Mouse (Mus musculus): ENCODE data around the gene Cux1. TPM values are rescaled to one million over a fixed set of nuclear protein-coding genes. Genes with fewer than 3 reads are reported as not detected.

Gene Cux1
- polyA plus RNA-seq, 1 experiment from 2014 or later: 112 TPM

DNA sequence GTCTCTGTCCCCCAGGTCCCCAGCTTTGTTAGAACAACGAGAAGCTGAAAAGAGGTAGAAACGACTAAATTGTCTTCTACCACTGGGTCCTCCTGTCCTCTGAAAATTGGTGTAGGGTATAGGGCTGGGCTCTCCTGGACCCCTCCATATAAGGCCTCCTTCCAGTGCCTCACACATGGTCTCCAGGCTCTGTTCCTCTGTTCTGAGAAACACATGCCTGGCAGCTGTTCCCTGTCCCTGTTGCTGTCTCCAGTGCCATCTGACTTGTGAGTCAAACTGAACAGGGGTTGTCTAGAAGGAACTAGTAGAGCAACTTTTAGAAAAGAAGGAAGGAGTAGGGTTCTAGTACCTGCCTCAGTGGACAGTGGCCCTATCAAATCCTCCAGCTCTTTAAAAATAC, 152.8 kb downstream of the Cux1 start:
- no peak overlapping the region for H3K4me3 ChIP-seq (replicated peaks; ENCODE audit: low read depth, low read length)
- H3K4me2 ChIP-seq (ENCODE audit: low read length): no peak overlapping the region
- no peak for ATAC-seq (ENCODE audit: low FRiP score, low TSS enrichment)
- H3K9me3 ChIP-seq (ENCODE audit: control insufficient read depth, low read length): no peaks in the 10 kb centered on the region
- no peak for DNase-seq
- H3K27me3 ChIP-seq (ENCODE audit: control insufficient read depth, insufficient read depth, low read length): no peaks in the 10 kb centered on the region
- no peaks in the 10 kb centered on the region for H3K36me3 ChIP-seq (ENCODE audit: control insufficient read depth, insufficient read depth, low read length)
- H3K27ac ChIP-seq (replicated peaks; ENCODE audit: low read depth, low read length): no peak overlapping the region
- WGBS: 86% methylated on average over 2 of the region's 2 CpGs
- 0 out of 2 replicates have a peak, but pooled peaks cover 8% of the 10 kb centered on the region for H3K4me1 ChIP-seq (ENCODE audit: control insufficient read depth, insufficient read depth, low read length)
- no peak overlapping the region for H3K9ac ChIP-seq (replicated peaks; ENCODE audit: low read length)

DNA sequence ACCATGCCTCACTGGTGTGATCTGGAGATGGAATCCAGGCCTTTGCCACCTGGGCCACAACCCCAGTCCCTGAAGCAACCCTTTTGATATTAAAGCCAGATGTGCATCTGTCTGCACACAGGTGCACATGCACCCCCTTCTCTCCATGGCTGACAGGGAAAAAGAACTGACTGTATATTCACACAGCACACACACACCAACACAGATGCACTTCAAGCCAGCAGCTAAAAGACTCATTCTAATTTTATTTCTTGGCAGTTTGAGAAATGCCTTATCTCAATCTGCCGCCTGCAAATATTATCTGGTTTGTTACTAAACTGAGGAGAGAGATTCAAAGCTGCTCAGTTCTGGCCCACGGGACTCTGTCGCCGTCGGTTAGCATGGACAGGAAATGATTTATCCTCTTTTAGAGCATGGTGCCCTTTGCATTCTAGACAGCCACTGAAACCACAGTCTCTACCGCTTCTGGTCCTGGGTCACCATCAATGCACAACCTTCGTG, 156.6 kb downstream of the Cux1 start:
- H3K4me1 ChIP-seq (ENCODE audit: control insufficient read depth, insufficient read depth, low read length): 0 out of 2 replicates have a peak, but pooled peaks cover under 1% of the 10 kb centered on the region
- no peak overlapping the region for H3K4me2 ChIP-seq (ENCODE audit: low read length)
- ATAC-seq (ENCODE audit: low FRiP score, low TSS enrichment) (no peak), DNase-seq (no peak)
- no peaks in the 10 kb centered on the region for H3K9me3 ChIP-seq (ENCODE audit: control insufficient read depth, low read length)
- H3K4me3 ChIP-seq (replicated peaks; ENCODE audit: low read depth, low read length): no peak overlapping the region
- no peak overlapping the region for H3K27ac ChIP-seq (replicated peaks; ENCODE audit: low read depth, low read length)
- 82% methylated on average over 7 of the region's 7 CpGs for WGBS
- H3K36me3 ChIP-seq (ENCODE audit: control insufficient read depth, insufficient read depth, low read length): peaks cover 14% of the 10 kb centered on the region; the same call in 1 of the 2 replicates
- no peak overlapping the region for H3K9ac ChIP-seq (replicated peaks; ENCODE audit: low read length)
- no peaks in the 10 kb centered on the region for H3K27me3 ChIP-seq (ENCODE audit: control insufficient read depth, insufficient read depth, low read length)

GRCm38 (mm10) chr5:136406357-136406756, 160.9 kb downstream of the Cux1 start:
- H3K9me3 ChIP-seq (ENCODE audit: control insufficient read depth, low read length): no peaks in the 10 kb centered on the region
- no peak overlapping the region for H3K27ac ChIP-seq (replicated peaks; ENCODE audit: low read depth, low read length)
- H3K4me1 ChIP-seq (ENCODE audit: control insufficient read depth, insufficient read depth, low read length): 0 out of 2 replicates have a peak, but pooled peaks cover 9% of the 10 kb centered on the region
- no peak for DNase-seq
- no peak overlapping the region for H3K4me3 ChIP-seq (replicated peaks; ENCODE audit: low read depth, low read length)
- no peaks in the 10 kb centered on the region for H3K27me3 ChIP-seq (ENCODE audit: control insufficient read depth, insufficient read depth, low read length)
- H3K9ac ChIP-seq (replicated peaks; ENCODE audit: low read length): no peak overlapping the region
- H3K36me3 ChIP-seq (ENCODE audit: control insufficient read depth, insufficient read depth, low read length): peaks cover 14% of the 10 kb centered on the region; the same call in 1 of the 2 replicates
- ATAC-seq (ENCODE audit: low FRiP score, low TSS enrichment): no peak
- H3K4me2 ChIP-seq (ENCODE audit: low read length): no peak overlapping the region

DNA sequence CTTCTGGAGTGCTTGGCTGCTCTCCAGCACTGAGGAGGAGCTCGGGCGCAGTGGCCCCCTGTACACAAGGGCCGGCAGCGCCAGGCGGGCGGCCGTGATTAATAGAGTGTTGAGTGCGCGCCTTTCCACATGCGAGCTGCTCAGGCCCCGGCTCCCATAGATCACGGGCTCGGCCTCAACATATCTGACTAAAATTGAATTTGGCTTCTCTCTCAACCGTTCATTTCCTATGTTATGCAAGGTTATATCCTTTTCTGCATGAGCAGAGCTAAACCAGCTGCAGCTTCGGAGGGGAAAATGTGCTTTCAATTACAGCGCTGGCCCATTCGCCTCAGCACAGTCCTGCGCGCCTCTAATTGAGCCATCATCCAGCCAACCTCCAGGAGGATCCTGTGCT, 163.7 kb downstream of the Cux1 start:
- no peaks in the 10 kb centered on the region for H3K9me3 ChIP-seq (ENCODE audit: control insufficient read depth, low read length)
- no peak overlapping the region for H3K9ac ChIP-seq (replicated peaks; ENCODE audit: low read length)
- no peak for ATAC-seq (ENCODE audit: low FRiP score, low TSS enrichment)
- no peak overlapping the region for H3K4me3 ChIP-seq (replicated peaks; ENCODE audit: low read depth, low read length)
- no peaks in the 10 kb centered on the region for H3K27me3 ChIP-seq (ENCODE audit: control insufficient read depth, insufficient read depth, low read length)
- H3K27ac ChIP-seq (replicated peaks; ENCODE audit: low read depth, low read length): peak overlapping the region; percentile 41
- peak overlapping the region; percentile 34 for H3K4me2 ChIP-seq (ENCODE audit: low read length)
- peak; percentile 77 for DNase-seq
- WGBS: 56% methylated on average over 19 of the region's 19 CpGs
- H3K36me3 ChIP-seq (ENCODE audit: control insufficient read depth, insufficient read depth, low read length): peaks cover 14% of the 10 kb centered on the region; the same call in 1 of the 2 replicates
- 0 out of 2 replicates have a peak, but pooled peaks cover 9% of the 10 kb centered on the region for H3K4me1 ChIP-seq (ENCODE audit: control insufficient read depth, insufficient read depth, low read length)

- ATAC-seq (ENCODE audit: low FRiP score, low TSS enrichment): no peak
- no peaks in the 10 kb centered on the region for H3K9me3 ChIP-seq (ENCODE audit: control insufficient read depth, low read length)
- no peaks in the 10 kb centered on the region for H3K27me3 ChIP-seq (ENCODE audit: control insufficient read depth, insufficient read depth, low read length)
- 0 out of 2 replicates have a peak, but pooled peaks cover 9% of the 10 kb centered on the region for H3K4me1 ChIP-seq (ENCODE audit: control insufficient read depth, insufficient read depth, low read length)
- peak overlapping the region; percentile 34 for H3K4me2 ChIP-seq (ENCODE audit: low read length)
- H3K4me3 ChIP-seq (replicated peaks; ENCODE audit: low read depth, low read length): no peak overlapping the region
- no peak for DNase-seq
- H3K9ac ChIP-seq (replicated peaks; ENCODE audit: low read length): no peak overlapping the region
- 84% methylated on average over 15 of the region's 15 CpGs for WGBS
- H3K27ac ChIP-seq (replicated peaks; ENCODE audit: low read depth, low read length): peak overlapping the region; percentile 41
- H3K36me3 ChIP-seq (ENCODE audit: control insufficient read depth, insufficient read depth, low read length): peaks cover 11% of the 10 kb centered on the region; the same call in 1 of the 2 replicates
Measured at GRCm38 (mm10) chr5:136402622-136403564, 164.4 kb downstream of the Cux1 start.

DNA sequence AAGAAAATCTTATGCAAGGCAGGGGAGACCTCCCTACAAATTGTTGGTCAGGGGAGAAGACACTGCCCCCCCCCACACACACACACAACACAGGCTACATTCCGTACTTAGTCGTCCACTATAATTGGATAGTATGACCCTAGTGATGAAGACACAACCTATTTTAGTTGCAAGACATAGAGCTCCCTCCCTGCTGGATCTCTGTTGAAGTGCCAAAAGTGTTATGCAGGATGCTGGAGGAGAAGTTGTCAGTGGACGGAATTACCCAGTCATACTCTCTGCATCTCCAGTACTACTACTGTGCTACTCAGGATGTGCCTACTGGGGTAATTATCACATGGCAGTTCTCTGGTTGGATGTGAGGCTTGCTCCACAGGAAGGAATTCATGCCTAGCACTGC, 168.6 kb downstream of the Cux1 start:
- Histone ChIP-seq H3K27ac (replicated peaks; ENCODE audit: low read depth, low read length) (no peak overlapping the region), H3K9ac (replicated peaks; ENCODE audit: low read length) (no peak overlapping the region), H3K27me3 (ENCODE audit: control insufficient read depth, insufficient read depth, low read length) (no peaks in the 10 kb centered on the region), H3K4me2 (ENCODE audit: low read length) (no peak overlapping the region), H3K4me3 (replicated peaks; ENCODE audit: low read depth, low read length) (no peak overlapping the region), H3K9me3 (ENCODE audit: control insufficient read depth, low read length) (no peaks in the 10 kb centered on the region), H3K36me3 (ENCODE audit: control insufficient read depth, insufficient read depth, low read length) (no peaks in the 10 kb centered on the region), H3K4me1 (ENCODE audit: control insufficient read depth, insufficient read depth, low read length) (0 out of 2 replicates have a peak, but pooled peaks cover 7% of the 10 kb centered on the region)
- ATAC-seq (ENCODE audit: low FRiP score, low TSS enrichment): no peak
- 94% methylated on average over 3 of the region's 3 CpGs for WGBS
- DNase-seq: no peak

GRCm38 (mm10) chr5:136396699-136397098, 170.6 kb downstream of the Cux1 start:
- no peak for ATAC-seq (ENCODE audit: low FRiP score, low TSS enrichment)
- DNase-seq: no peak
- Histone ChIP-seq H3K36me3 (ENCODE audit: control insufficient read depth, insufficient read depth, low read length) (peaks cover 4% of the 10 kb centered on the region; the same call in 1 of the 2 replicates), H3K27ac (replicated peaks; ENCODE audit: low read depth, low read length) (no peak overlapping the region), H3K4me3 (replicated peaks; ENCODE audit: low read depth, low read length) (no peak overlapping the region), H3K4me1 (ENCODE audit: control insufficient read depth, insufficient read depth, low read length) (no peaks in the 10 kb centered on the region), H3K9ac (replicated peaks; ENCODE audit: low read length) (no peak overlapping the region), H3K4me2 (ENCODE audit: low read length) (no peak overlapping the region), H3K9me3 (ENCODE audit: control insufficient read depth, low read length) (no peaks in the 10 kb centered on the region), H3K27me3 (ENCODE audit: control insufficient read depth, insufficient read depth, low read length) (no peaks in the 10 kb centered on the region)
- WGBS: 86% methylated on average over 1 of the region's 1 CpGs

DNA sequence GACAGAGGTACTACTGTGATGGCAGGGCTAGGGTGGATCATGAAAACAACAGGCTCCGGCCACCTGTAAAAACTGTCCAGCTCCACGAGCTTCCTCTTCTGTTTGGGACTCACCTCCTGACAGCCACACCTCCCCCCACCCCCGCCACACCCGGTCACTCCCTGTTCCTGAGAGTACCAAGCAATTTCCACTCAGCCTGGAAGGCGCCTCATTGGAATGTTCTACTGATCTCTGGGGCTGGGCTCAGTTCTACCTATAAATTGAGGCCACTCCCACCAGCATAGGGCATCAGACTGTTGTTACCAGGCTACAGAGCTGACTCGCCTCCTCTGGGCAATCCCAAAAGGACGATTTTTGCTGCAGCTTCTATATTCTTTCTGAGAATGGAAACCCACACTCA, 171.0 kb downstream of the Cux1 start:
- H3K27me3 ChIP-seq (ENCODE audit: control insufficient read depth, insufficient read depth, low read length): no peaks in the 10 kb centered on the region
- 85% methylated on average over 7 of the region's 7 CpGs for WGBS
- no peak for ATAC-seq (ENCODE audit: low FRiP score, low TSS enrichment)

More for the DNA sequence above, 171.0 kb downstream of the Cux1 start:
- Histone ChIP-seq H3K9ac (replicated peaks; ENCODE audit: low read length) (no peak overlapping the region), H3K36me3 (ENCODE audit: control insufficient read depth, insufficient read depth, low read length) (peaks cover 4% of the 10 kb centered on the region; the same call in 1 of the 2 replicates), H3K27ac (replicated peaks; ENCODE audit: low read depth, low read length) (no peak overlapping the region), H3K4me3 (replicated peaks; ENCODE audit: low read depth, low read length) (no peak overlapping the region), H3K9me3 (ENCODE audit: control insufficient read depth, low read length) (no peaks in the 10 kb centered on the region), H3K4me2 (ENCODE audit: low read length) (no peak overlapping the region), H3K4me1 (ENCODE audit: control insufficient read depth, insufficient read depth, low read length) (no peaks in the 10 kb centered on the region)
- no peak for DNase-seq
